Mouse (Mus musculus) gastrocnemius, postnatal 36 days (tissue): ENCODE measurements around the gene Thtpa. TPM values are rescaled to one million over a fixed set of nuclear protein-coding genes. Genes with fewer than 3 reads are reported as not detected.
A peak's percentile ranks its signal among the peaks of the same experiment; 100 is the strongest.

Source experiments
- DNase-seq, 2 experiments: peaks; one replicate each; pipeline ENCODE4 v3.0.0; 2022
- intact Hi-C: fragments of 180-260 bp; cut with DNase I; formaldehyde crosslinking; loops from one replicate; pipeline ENCODE4 v1.15.1; 2025
- total RNA-seq, 2 experiments: library from RNA; stranded (reverse); gene quantifications; 2 replicates each; pipeline ENCODE4 v1.2.3; 2021

The Thtpa gene
- total RNA-seq, 2 experiments from 2014 or later, result 10.1 to 13.6 TPM

DNA sequence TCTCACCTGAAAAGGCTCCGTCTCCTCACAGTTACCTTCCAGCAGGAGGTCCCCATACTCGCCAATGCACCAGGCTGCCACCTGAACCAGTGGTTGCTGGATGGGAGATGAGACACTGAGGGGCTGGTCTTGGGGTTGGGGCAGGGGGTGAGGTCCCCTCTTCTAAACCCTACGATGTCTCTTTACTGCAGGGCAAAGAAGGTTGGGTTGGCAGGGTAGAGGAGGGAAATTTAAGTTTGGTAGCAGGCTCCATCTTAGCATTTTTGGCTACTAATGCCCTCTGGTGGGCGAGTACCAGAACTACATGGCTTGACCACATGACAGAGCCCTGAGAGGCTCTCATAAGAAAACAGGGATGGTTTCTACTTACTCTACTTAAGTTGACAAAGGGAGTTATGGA is 7.0 kb downstream of the Thtpa start:
- peak in 1 of 2 experiments; percentile 38 for DNase-seq
- intact Hi-C loops, result loop anchor here (5.0 to 10.0 kb wide), 2 partner anchors 74 to 397 kb away; no protein-coding TSS in a partner anchor

DNA sequence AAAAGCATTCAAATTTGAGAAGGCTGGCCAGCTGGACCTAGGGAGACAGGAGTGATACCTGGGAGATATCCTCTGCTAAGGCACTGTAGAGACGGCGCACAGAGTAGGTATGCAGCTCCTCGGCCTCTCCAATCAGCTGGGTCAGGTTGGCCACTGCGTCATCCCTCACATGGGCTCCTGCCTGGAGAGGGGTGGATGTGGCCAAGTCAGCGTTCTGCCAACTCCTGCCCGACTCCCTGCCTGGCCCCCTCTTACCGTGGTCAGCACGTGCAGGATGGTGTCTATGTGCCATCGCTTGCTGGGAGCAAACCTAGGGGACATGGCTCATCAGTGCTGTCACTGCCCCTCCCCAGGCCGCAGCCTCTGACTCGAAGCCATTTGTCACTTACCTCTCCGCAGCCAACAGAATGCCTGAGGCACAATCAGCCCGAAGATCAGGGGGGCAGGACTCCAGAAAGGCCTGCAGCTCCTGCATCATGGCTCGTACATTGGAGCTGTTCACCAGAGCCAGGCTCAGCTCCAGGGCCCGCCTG is 7.7 kb downstream of the Thtpa start:
- no peak for DNase-seq
- intact Hi-C loops, result loop anchor here (5.0 to 10.0 kb wide), 2 partner anchors 75 to 398 kb away; no protein-coding TSS in a partner anchor

- DNase-seq, result no peak
- intact Hi-C loops, result loop anchor here (5.0 to 10.0 kb wide), 2 partner anchors 77 to 400 kb away; no protein-coding TSS in a partner anchor
These were observed 9.8 kb downstream of the Thtpa start for GRCm38 (mm10) chr14:55104365-55104764.

- no peak for DNase-seq
- intact Hi-C loops, result loop anchor here (10.0 kb wide), 1 partner anchor 401 kb away; no protein-coding TSS in a partner anchor
These were observed 10.8 kb downstream of the Thtpa start for GRCm38 (mm10) chr14:55105386-55105785.

GRCm38 (mm10) chr14:55105836-55106809 is 11.5 kb downstream of the Thtpa start, which contains the start of gene Ap1g2:
Gene Ap1g2, minus strand, starts transcription at chr14:55106593.
- peak; percentile 77 to 80 for DNase-seq
- intact Hi-C loops, result loop anchor here (10.0 kb wide), 1 partner anchor 401 kb away; no protein-coding TSS in a partner anchor

DNA sequence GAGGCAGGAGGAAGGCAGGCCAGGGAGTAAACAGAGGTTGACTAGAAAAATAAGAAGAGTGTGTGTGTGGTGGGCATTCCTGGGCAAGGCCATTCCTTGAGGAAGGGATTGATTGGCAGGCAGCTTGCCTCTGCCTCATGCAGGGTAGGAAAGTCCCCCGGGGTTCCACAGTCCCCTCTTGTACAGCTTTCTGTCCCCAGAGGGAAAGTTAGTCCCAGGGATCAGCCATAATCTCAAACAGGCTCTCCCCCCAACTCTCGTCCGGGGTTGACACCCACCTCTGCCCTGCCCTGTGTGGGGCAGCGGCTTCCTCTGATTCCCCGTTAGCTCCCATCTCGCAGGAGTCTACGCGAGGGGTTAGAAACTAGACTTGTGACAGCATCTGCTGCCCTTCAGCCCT is 12.4 kb downstream of the Thtpa start:
- DNase-seq, result no peak

GRCm38 (mm10) chr14:55108202-55108870 is 13.8 kb downstream of the Thtpa start:
- intact Hi-C loops, result loop anchor here (10.0 kb wide), 1 partner anchor 404 kb away; no protein-coding TSS in a partner anchor

More for the DNA sequence above, 12.4 kb downstream of the Thtpa start:
- intact Hi-C loops, result loop anchor here (10.0 kb wide), 1 partner anchor 402 kb away; no protein-coding TSS in a partner anchor

GRCm38 (mm10) chr14:55109048-55109873 is 14.7 kb downstream of the Thtpa start:
- intact Hi-C loops, result loop anchor here (10.0 kb wide), 1 partner anchor 404 kb away; no protein-coding TSS in a partner anchor
- DNase-seq, result no peak

More at GRCm38 (mm10) chr14:55108202-55108870, 13.8 kb downstream of the Thtpa start:
- DNase-seq, result no peak

DNA sequence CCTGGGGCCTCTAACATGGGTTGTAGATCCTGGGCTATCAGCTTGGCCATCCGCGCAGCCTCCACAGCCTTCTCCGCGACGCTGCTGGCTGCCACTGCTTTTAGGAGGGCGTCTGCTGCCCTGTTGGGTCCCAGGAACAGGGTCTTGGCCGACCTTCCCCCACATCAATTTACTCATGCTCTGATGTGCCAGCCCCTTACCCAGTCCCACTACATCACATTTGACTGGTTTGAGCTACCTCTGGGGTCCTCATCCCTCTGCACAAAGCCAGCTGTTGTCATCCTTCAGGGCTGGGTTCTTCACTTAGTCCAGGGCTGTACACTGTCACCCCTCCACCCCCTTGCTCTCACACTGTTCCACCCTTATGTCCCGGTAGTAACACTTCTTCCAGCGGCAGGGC is 15.5 kb downstream of the Thtpa start:
- intact Hi-C loops, result no loop called here
- DNase-seq, result no peak

GRCm38 (mm10) chr14:55111720-55112119 is 17.1 kb downstream of the Thtpa start:
- DNase-seq, result no peak
- intact Hi-C loops, result no loop called here

DNA sequence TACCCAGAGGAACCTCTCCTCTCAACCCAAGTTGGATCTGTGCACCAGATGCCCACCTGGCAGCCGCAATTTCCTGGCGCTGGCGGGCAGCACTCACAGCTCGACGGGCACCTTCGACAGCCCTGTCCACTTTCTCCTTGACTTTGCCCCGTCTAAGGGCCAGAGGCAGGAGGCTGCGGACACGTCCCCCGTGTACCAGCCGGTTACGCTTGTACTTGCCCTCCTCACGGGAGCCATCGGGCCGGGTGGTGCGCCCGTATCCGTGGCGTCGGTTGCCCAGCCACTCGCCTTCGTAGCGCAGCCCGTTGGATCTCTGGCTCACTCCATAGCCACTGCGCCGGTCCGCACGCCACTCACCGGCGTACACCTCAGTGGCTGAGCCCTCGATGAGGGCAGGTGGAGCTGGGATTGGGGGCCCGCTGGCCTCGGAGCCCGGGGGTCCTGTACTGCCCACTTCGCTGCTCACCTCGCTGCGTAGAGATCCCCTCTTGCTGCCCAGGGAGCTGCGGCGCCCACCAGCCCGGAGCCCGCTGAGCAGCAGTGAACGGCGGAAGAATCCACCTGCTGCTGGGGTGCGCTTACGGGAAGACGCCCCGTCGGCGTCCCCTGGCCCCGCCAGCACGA is 18.9 kb downstream of the Thtpa start:
- intact Hi-C loops, result no loop called here
- DNase-seq, result no peak

- intact Hi-C loops, result no loop called here
These were observed 19.5 kb downstream of the Thtpa start for GRCm38 (mm10) chr14:55113975-55114645.

GRCm38 (mm10) chr14:55114759-55115701 is 20.4 kb downstream of the Thtpa start:
- intact Hi-C loops, result no loop called here
- DNase-seq, result peak in 1 of 2 experiments; percentile 40

More at GRCm38 (mm10) chr14:55113975-55114645, 19.5 kb downstream of the Thtpa start:
- no peak for DNase-seq

DNA sequence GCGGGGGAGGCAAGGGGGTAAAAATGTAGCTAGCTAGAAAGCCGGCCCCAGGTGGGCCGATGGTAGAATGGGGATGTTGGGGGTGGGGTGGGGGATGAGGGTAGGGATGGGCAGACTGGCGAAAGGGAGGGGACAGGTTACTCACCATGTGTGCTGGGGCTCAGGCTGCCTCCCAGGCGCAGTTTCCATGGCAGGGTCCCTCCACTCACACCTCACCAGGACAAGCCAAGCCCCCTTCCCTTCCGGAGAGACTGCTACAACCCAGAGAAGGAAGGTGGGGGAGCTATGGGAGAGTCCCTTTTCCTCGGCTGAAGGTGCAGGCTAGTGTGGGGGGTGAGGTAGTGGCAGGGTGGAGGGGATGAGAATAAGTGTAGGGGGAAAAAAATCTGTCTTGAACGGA is 21.3 kb downstream of the Thtpa start:
- intact Hi-C loops, result no loop called here

GRCm38 (mm10) chr14:55116425-55117200 is 22.0 kb downstream of the Thtpa start, which contains the start of gene Jph4:
Gene Jph4, minus strand, starts transcription at chr14:55116935.
- no peak for DNase-seq
- intact Hi-C loops, result no loop called here

More for the DNA sequence above, 21.3 kb downstream of the Thtpa start:
- no peak for DNase-seq

DNA sequence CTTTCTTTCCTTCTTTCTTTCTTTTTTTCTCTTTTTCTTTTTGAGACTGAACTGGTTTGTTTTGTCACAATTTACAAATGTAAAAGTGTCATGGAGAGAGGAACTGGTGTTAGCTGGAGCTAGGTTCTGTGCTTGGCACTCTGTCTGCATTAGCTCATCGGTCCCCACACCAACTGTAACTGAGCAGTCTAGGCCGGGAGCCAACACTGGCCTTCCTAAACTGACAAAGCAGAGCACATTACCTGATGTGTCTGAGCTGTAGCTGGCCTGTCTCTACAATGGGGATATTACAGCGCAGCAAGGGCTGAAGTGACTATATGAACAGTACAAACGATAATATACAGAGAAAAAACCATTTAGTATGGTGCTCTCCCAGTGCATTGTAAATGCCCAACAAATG is 24.3 kb downstream of the Thtpa start:
- intact Hi-C loops, result no loop called here

More for the DNA sequence above, 24.3 kb downstream of the Thtpa start:
- DNase-seq, result peak in 1 of 2 experiments; percentile 43
